Mouse (Mus musculus): ENCODE results near the gene Ets1. TPM values are rescaled to one million over a fixed set of nuclear protein-coding genes. Genes with fewer than 3 reads are reported as not detected.

Ets1 gene
- polyA plus RNA-seq, 1 experiment = 7.4 TPM

- no peak overlapping the region for H3K27ac ChIP-seq (ENCODE audit: insufficient read depth, low read depth, low read length)
- H3K4me3 ChIP-seq (ENCODE audit: insufficient read depth, low read length) = no peak overlapping the region
- H3K4me1 ChIP-seq (ENCODE audit: control insufficient read depth, insufficient read depth, low read length) = peaks cover 2% of the 10 kb centered on the region; the same call in 1 of the 2 replicates
- no peak for TF ChIP-seq POLR2A (IDR thresholded peaks at IDR 0.05; ENCODE audit: borderline replicate concordance, low read depth, low read length)
- no peak for TF ChIP-seq CTCF (IDR thresholded peaks at IDR 0.05; ENCODE audit: low read depth, low read length)
Observed at GRCm38 (mm10) chr9:32699391-32699841, 63.4 kb downstream of the Ets1 start.

GRCm38 (mm10) chr9:32700091-32700905, 64.3 kb downstream of the Ets1 start:
- no peak overlapping the region for H3K4me3 ChIP-seq (ENCODE audit: insufficient read depth, low read length)
- peaks cover 2% of the 10 kb centered on the region; the same call in 1 of the 2 replicates for H3K4me1 ChIP-seq (ENCODE audit: control insufficient read depth, insufficient read depth, low read length)
- no peak overlapping the region for H3K27ac ChIP-seq (ENCODE audit: insufficient read depth, low read depth, low read length)
- TF ChIP-seq POLR2A (IDR thresholded peaks at IDR 0.05; ENCODE audit: borderline replicate concordance, low read depth, low read length) (no peak), CTCF (IDR thresholded peaks at IDR 0.05; ENCODE audit: low read depth, low read length) (no peak)

- Histone ChIP-seq H3K4me3 (ENCODE audit: insufficient read depth, low read length) (no peak overlapping the region), H3K4me1 (ENCODE audit: control insufficient read depth, insufficient read depth, low read length) (peaks cover 2% of the 10 kb centered on the region; the same call in 1 of the 2 replicates), H3K27ac (ENCODE audit: insufficient read depth, low read depth, low read length) (no peak overlapping the region)
- TF ChIP-seq CTCF (IDR thresholded peaks at IDR 0.05; ENCODE audit: low read depth, low read length) = no peak
- TF ChIP-seq POLR2A (IDR thresholded peaks at IDR 0.05; ENCODE audit: borderline replicate concordance, low read depth, low read length) = no peak
Observed at GRCm38 (mm10) chr9:32701126-32701997, 65.3 kb downstream of the Ets1 start.

- no peak overlapping the region for H3K27ac ChIP-seq (ENCODE audit: insufficient read depth, low read depth, low read length)
- H3K4me3 ChIP-seq (ENCODE audit: insufficient read depth, low read length) = no peak overlapping the region
- TF ChIP-seq POLR2A (IDR thresholded peaks at IDR 0.05; ENCODE audit: borderline replicate concordance, low read depth, low read length) = no peak
- no peak for TF ChIP-seq CTCF (IDR thresholded peaks at IDR 0.05; ENCODE audit: low read depth, low read length)
- H3K4me1 ChIP-seq (ENCODE audit: control insufficient read depth, insufficient read depth, low read length) = no peaks in the 10 kb centered on the region
Observed at GRCm38 (mm10) chr9:32701998-32702305, 65.9 kb downstream of the Ets1 start.

- TF ChIP-seq POLR2A (IDR thresholded peaks at IDR 0.05; ENCODE audit: borderline replicate concordance, low read depth, low read length) (no peak), CTCF (IDR thresholded peaks at IDR 0.05; ENCODE audit: low read depth, low read length) (no peak)
- no peak overlapping the region for H3K4me3 ChIP-seq (ENCODE audit: insufficient read depth, low read length)
- H3K4me1 ChIP-seq (ENCODE audit: control insufficient read depth, insufficient read depth, low read length) = no peaks in the 10 kb centered on the region
- no peak overlapping the region for H3K27ac ChIP-seq (ENCODE audit: insufficient read depth, low read depth, low read length)
Observed at GRCm38 (mm10) chr9:32702836-32703395, 66.9 kb downstream of the Ets1 start.

GRCm38 (mm10) chr9:32703976-32704745, 68.1 kb downstream of the Ets1 start:
- TF ChIP-seq CTCF (IDR thresholded peaks at IDR 0.05; ENCODE audit: low read depth, low read length) (no peak), POLR2A (IDR thresholded peaks at IDR 0.05; ENCODE audit: borderline replicate concordance, low read depth, low read length) (no peak)
- no peak overlapping the region for H3K27ac ChIP-seq (ENCODE audit: insufficient read depth, low read depth, low read length)
- no peak overlapping the region for H3K4me3 ChIP-seq (ENCODE audit: insufficient read depth, low read length)
- no peaks in the 10 kb centered on the region for H3K4me1 ChIP-seq (ENCODE audit: control insufficient read depth, insufficient read depth, low read length)

- Histone ChIP-seq H3K4me3 (ENCODE audit: insufficient read depth, low read length) (no peak overlapping the region), H3K4me1 (ENCODE audit: control insufficient read depth, insufficient read depth, low read length) (peaks cover 13% of the 10 kb centered on the region), H3K27ac (ENCODE audit: insufficient read depth, low read depth, low read length) (no peak overlapping the region)
- TF ChIP-seq CTCF (IDR thresholded peaks at IDR 0.05; ENCODE audit: low read depth, low read length) = no peak
- TF ChIP-seq POLR2A (IDR thresholded peaks at IDR 0.05; ENCODE audit: borderline replicate concordance, low read depth, low read length) = no peak
Observed at GRCm38 (mm10) chr9:32705827-32706478, 69.9 kb downstream of the Ets1 start.

- peaks cover 13% of the 10 kb centered on the region for H3K4me1 ChIP-seq (ENCODE audit: control insufficient read depth, insufficient read depth, low read length)
- no peak overlapping the region for H3K27ac ChIP-seq (ENCODE audit: insufficient read depth, low read depth, low read length)
- no peak overlapping the region for H3K4me3 ChIP-seq (ENCODE audit: insufficient read depth, low read length)
- no peak for TF ChIP-seq CTCF (IDR thresholded peaks at IDR 0.05; ENCODE audit: low read depth, low read length)
- TF ChIP-seq POLR2A (IDR thresholded peaks at IDR 0.05; ENCODE audit: borderline replicate concordance, low read depth, low read length) = no peak
Observed at GRCm38 (mm10) chr9:32707436-32707835, 71.4 kb downstream of the Ets1 start.

- no peak for TF ChIP-seq CTCF (IDR thresholded peaks at IDR 0.05; ENCODE audit: low read depth, low read length)
- no peak for TF ChIP-seq POLR2A (IDR thresholded peaks at IDR 0.05; ENCODE audit: borderline replicate concordance, low read depth, low read length)
- H3K4me1 ChIP-seq (ENCODE audit: control insufficient read depth, insufficient read depth, low read length) = peaks cover 13% of the 10 kb centered on the region
- H3K27ac ChIP-seq (ENCODE audit: insufficient read depth, low read depth, low read length) = no peak overlapping the region
- H3K4me3 ChIP-seq (ENCODE audit: insufficient read depth, low read length) = no peak overlapping the region
Observed at GRCm38 (mm10) chr9:32708491-32708890, 72.5 kb downstream of the Ets1 start.

Measured in bone marrow macrophage, adult 2 months (primary cell).